ENCODE assay signal across 9 mouse cellular contexts in the genomic region with DNA sequence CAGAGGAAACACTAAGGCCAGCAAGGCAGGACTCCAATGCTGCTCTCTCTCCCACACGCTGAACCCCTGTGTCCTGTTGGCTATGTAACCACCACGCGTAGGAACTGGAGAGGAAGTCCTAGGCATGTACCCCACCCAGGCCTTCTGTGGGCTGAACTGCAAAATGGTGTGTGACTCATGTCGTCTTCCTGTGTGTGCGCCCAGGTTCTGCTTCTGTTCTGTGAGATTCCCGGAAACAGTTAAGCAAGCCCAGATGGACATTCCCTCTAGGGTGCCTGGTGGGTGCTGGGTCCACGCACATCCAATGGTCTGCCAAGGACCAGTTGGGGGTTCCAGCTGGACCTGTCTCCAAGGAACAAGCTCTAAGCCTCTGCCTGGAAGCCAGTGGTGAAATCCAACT. TPM values are rescaled to one million over a fixed set of nuclear protein-coding genes. Genes with fewer than 3 reads are reported as not detected.
DNase-seq lines count a peak whose midpoint lies in the region; ATAC-seq and TF ChIP-seq lines count a peak whose summit lies in the region.
"Had no signal": no experiment of that assay in that cellular context is flagged by ENCODE, and none has a peak within 500 bp of the region (broad histone marks: within the 10 kb centered on the region; RNA-seq: fewer than 3 reads in every experiment).

No protein-coding gene starts in this region.

- no peak for TF ChIP-seq CTCF in kidney, postnatal 0 days (IDR thresholded peaks at IDR 0.05; ENCODE audit: low read depth)

- no peaks in the 10 kb centered on the region for H3K36me3 ChIP-seq in kidney, postnatal 0 days (ENCODE audit: insufficient read depth, low read length)
- no peaks in the 10 kb centered on the region for H3K36me3 ChIP-seq in hindbrain, embryonic 10.5 days
- H3K36me3 ChIP-seq: forebrain, embryonic 15.5 days; liver, embryonic 13.5 days had no signal

- H3K4me1 ChIP-seq in kidney, postnatal 0 days (replicated peaks; ENCODE audit: insufficient read depth, low read length): no peaks in the 10 kb centered on the region
- no peaks in the 10 kb centered on the region for H3K4me1 ChIP-seq in hindbrain, embryonic 10.5 days (replicated peaks)
- H3K4me1 ChIP-seq: forebrain, embryonic 15.5 days; liver, embryonic 13.5 days had no signal

- no peak overlapping the region for H3K9ac ChIP-seq in kidney, postnatal 0 days (ENCODE audit: low read depth, low read length)
- H3K9ac ChIP-seq: forebrain, embryonic 15.5 days; liver, embryonic 13.5 days had no signal

- no peaks in the 10 kb centered on the region for H3K27me3 ChIP-seq in kidney, postnatal 0 days (ENCODE audit: insufficient read depth, low read length)
- H3K27me3 ChIP-seq in hindbrain, embryonic 10.5 days (ENCODE audit: insufficient read depth, poor library complexity, severe bottlenecking): no peaks in the 10 kb centered on the region
- H3K27me3 ChIP-seq: forebrain, embryonic 15.5 days; liver, embryonic 13.5 days had no signal

- no peak overlapping the region for H3K27ac ChIP-seq in kidney, postnatal 0 days
- H3K27ac ChIP-seq in hindbrain, embryonic 10.5 days: no peak overlapping the region
- H3K27ac ChIP-seq: forebrain, embryonic 15.5 days; liver, embryonic 13.5 days had no signal

- ATAC-seq in kidney, postnatal 0 days (replicated peaks; ENCODE audit: low FRiP score, low read depth): no peak
- ATAC-seq: forebrain, embryonic 15.5 days had no signal

- no peak overlapping the region for H3K4me3 ChIP-seq in kidney, postnatal 0 days (replicated peaks; ENCODE audit: low read depth, low read length)
- H3K4me3 ChIP-seq in hindbrain, embryonic 10.5 days: no peak overlapping the region
- H3K4me3 ChIP-seq: forebrain, embryonic 15.5 days; liver, embryonic 13.5 days had no signal

- peak; percentile 10 for DNase-seq in thymus, postnatal 14 days
- DNase-seq in thymus, adult 18-20 months: no peak
- peak; percentile 39 for DNase-seq in fibroblast of lung, adult 2 months (ENCODE audit: low read depth)
- peak; percentile 25 for DNase-seq in kidney, postnatal 0 days (ENCODE audit: low spot score)
- peak; percentile 80 for DNase-seq in skeletal muscle tissue, adult 2 months (ENCODE audit: low read depth, low spot score)
- no peak for DNase-seq in c-Kit-positive CD71-positive TER-119-positive erythroid progenitor cells, embryonic 14.5 days (ENCODE audit: low spot score)
- no peak for DNase-seq in hindbrain, embryonic 10.5 days (ENCODE audit: low spot score)
- DNase-seq: liver, embryonic 13.5 days had no signal

- 71% methylated on average over 7 of the region's 7 CpGs for WGBS in kidney, postnatal 0 days
- WGBS in hindbrain, embryonic 10.5 days: 92% methylated on average over 7 of the region's 7 CpGs

- H3K4me2 ChIP-seq in kidney, postnatal 0 days (ENCODE audit: low read length): no peak overlapping the region
- H3K4me2 ChIP-seq: forebrain, embryonic 15.5 days; liver, embryonic 13.5 days had no signal

- no peaks in the 10 kb centered on the region for H3K9me3 ChIP-seq in kidney, postnatal 0 days (replicated peaks; ENCODE audit: low read length)
- H3K9me3 ChIP-seq in hindbrain, embryonic 10.5 days: no peaks in the 10 kb centered on the region
- H3K9me3 ChIP-seq: forebrain, embryonic 15.5 days; liver, embryonic 13.5 days had no signal

RNA-seq across cellular contexts. Expression of a gene that starts 22.2 kb away (rescaled TPM):
- polyA plus RNA-seq in kidney, postnatal 0 days (2015; fragmentation: Nextera tagmentation; extraction: Ambion mirVana): 7.5 and 8.3 TPM in 2 replicates
- polyA plus RNA-seq in hindbrain, embryonic 10.5 days (2016; fragmentation: Nextera tagmentation; extraction: Ambion mirVana): 0.78 and 1.1 TPM in 2 replicates

RNA-seq across cellular contexts. Expression of a gene that starts 52.1 kb away (rescaled TPM):
- polyA plus RNA-seq in kidney, postnatal 0 days (2015; fragmentation: Nextera tagmentation; extraction: Ambion mirVana): not detected in 2 replicates
- not detected in 2 replicates for polyA plus RNA-seq in hindbrain, embryonic 10.5 days (2016; fragmentation: Nextera tagmentation; extraction: Ambion mirVana)
- polyA plus RNA-seq: forebrain, embryonic 15.5 days; liver, embryonic 13.5 days had no signal

Comparison
In these comparisons a context has a peak if more than half of its experiments do, and no peak if none do; other contexts are left out.
1. DNase-seq: peak in thymus, postnatal 14 days (single experiment), fibroblast of lung, adult 2 months (single experiment), kidney, postnatal 0 days (single experiment) and skeletal muscle tissue, adult 2 months (single experiment); none in thymus, adult 18-20 months (0 of 2), c-Kit-positive CD71-positive TER-119-positive erythroid progenitor cells, embryonic 14.5 days (single experiment) and hindbrain, embryonic 10.5 days (single experiment).